Mouse (Mus musculus) small intestine, adult 2 months (tissue): ENCODE measurements around the gene Srxn1.

Source experiments
- CTCF ChIP-seq: fragments of 200-500 bp; IDR thresholded peaks from 2 replicates; pipeline ENCODE4 v1.5.1; 2012; ENCODE audit warnings: low read depth, mild to moderate bottlenecking, control low read depth, inconsistent platforms, low read length, moderate library complexity, mixed read lengths; ENCODE audit not compliant: insufficient replicate concordance, insufficient read length; ENCODE audit errors: extremely low read depth
- POLR2A ChIP-seq: fragments of 200-500 bp; IDR thresholded peaks from 2 replicates; pipeline ENCODE4 v1.6.1; 2012; ENCODE audit warnings: low read depth, mild to moderate bottlenecking, control low read depth, inconsistent platforms, low read length, moderate library complexity

- TF ChIP-seq POLR2A (no peak), CTCF (no peak)
These were observed 45.1 kb downstream of the Srxn1 start for GRCm38 (mm10) chr2:152150373-152150772.
